Mouse (Mus musculus) liver, postnatal 0 days (tissue): ENCODE data around the gene Slc30a1. TPM values are rescaled to one million over a fixed set of nuclear protein-coding genes. Genes with fewer than 3 reads are reported as not detected.
A peak's percentile ranks its signal among the peaks of the same experiment; 100 is the strongest.

Experiments used
- ATAC-seq: fragments of 200-750 bp; cut with Nextera tagmentation; 2 replicates; pipeline ENCODE4 v1.8.0; 2017; ENCODE audit warnings: mild to moderate bottlenecking, moderate library complexity
- DNase-seq: peaks from one replicate; pipeline ENCODE4 v3.0.0-alpha.2; 2016
- H3K27ac ChIP-seq: fragments of 300-500 bp; sonication (generic); 2 replicates; pipeline ENCODE4 v1.5.1; 2014; ENCODE audit warnings: antibody characterized with exemption, moderate library complexity, mild to moderate bottlenecking, low read depth
- H3K27me3 ChIP-seq: fragments of 300-500 bp; sonication (generic); 2 replicates; pipeline ENCODE4 v1.6.1; 2014; ENCODE audit warnings: low read length, control low read depth, mixed read lengths; ENCODE audit not compliant: insufficient read depth
- H3K36me3 ChIP-seq: fragments of 300-500 bp; sonication (generic); replicated peaks from 2 replicates; pipeline ENCODE4 v1.6.1; 2014; ENCODE audit warnings: mild to moderate bottlenecking, control low read depth, low read length, moderate library complexity, mixed read lengths; ENCODE audit not compliant: insufficient read depth
- H3K4me1 ChIP-seq: fragments of 300-500 bp; sonication (generic); 2 replicates; pipeline ENCODE4 v1.6.1; 2014; ENCODE audit warnings: antibody characterized with exemption, mild to moderate bottlenecking, control low read depth; ENCODE audit not compliant: insufficient read depth
- H3K4me2 ChIP-seq: fragments of 300-500 bp; sonication (generic); 2 replicates; pipeline ENCODE4 v1.6.1; 2014; ENCODE audit warnings: low read depth, mild to moderate bottlenecking, low read length, moderate library complexity, mixed read lengths
- H3K4me3 ChIP-seq: fragments of 300-500 bp; sonication (generic); 2 replicates; pipeline ENCODE4 v1.5.1; 2014; ENCODE audit warnings: low read depth, low read length
- H3K9ac ChIP-seq: fragments of 300-500 bp; sonication (generic); replicated peaks from 2 replicates; pipeline ENCODE4 v1.6.1; 2014; ENCODE audit warnings: mild to moderate bottlenecking, moderate library complexity
- H3K9me3 ChIP-seq: fragments of 300-500 bp; sonication (generic); 2 replicates; pipeline ENCODE4 v1.6.1; 2016; ENCODE audit warnings: mild to moderate bottlenecking, control low read depth, low read length, mixed read lengths
- CTCF ChIP-seq: sonication (generic); IDR thresholded peaks from 2 replicates; pipeline ENCODE4 v1.5.1; 2016; ENCODE audit warnings: antibody characterized with exemption, low read depth
- EP300 ChIP-seq: IDR thresholded peaks from 2 replicates; pipeline ENCODE4 v1.6.1; 2016; ENCODE audit warnings: antibody characterized with exemption, low read depth, mild to moderate bottlenecking
- WGBS: fragments of 180-500 bp; shearing (Covaris S2); extraction: QIAGEN DNeasy Blood & Tissue Kit; methylation state at CpG from one replicate; pipeline ENCODE4 v1.1.7; 2014; ENCODE audit not compliant: insufficient replicate concordance; 5-methylcytosine and 5-hydroxymethylcytosine counted together
- polyA plus RNA-seq: library from polyadenylated mRNA; unstranded; fragments of >200 nt; fragmentation: Nextera tagmentation; extraction: Ambion mirVana; gene quantifications from 2 replicates; pipeline ENCODE4 v1.2.1, GENCODE M21; 2015

Slc30a1 gene
- polyA plus RNA-seq, 1 experiment from 2014 or later, result 4.3 TPM

DNA sequence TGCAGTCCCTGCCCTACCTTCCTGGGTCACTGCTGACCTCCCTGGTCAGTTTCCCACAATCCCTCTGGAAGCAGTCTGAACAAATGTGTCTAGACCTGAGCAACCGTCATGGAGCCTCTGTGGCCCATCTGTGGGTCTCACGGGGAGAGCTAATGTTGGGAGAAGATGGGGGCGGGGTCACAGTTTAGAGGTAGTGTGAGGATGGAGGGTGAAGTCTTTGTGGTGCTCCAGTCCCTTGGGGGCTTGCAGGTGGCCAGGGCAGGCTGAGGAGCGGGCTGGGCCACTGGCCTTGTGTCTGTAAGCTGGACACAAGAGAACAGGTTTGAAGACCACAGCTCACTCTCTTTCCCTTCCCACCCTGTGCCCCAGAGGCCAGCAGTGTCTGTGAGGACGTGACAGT is 39.2 kb downstream of the Slc30a1 start:
- WGBS, result 70% methylated on average over 5 of the region's 5 CpGs
- no peak for ATAC-seq

DNA sequence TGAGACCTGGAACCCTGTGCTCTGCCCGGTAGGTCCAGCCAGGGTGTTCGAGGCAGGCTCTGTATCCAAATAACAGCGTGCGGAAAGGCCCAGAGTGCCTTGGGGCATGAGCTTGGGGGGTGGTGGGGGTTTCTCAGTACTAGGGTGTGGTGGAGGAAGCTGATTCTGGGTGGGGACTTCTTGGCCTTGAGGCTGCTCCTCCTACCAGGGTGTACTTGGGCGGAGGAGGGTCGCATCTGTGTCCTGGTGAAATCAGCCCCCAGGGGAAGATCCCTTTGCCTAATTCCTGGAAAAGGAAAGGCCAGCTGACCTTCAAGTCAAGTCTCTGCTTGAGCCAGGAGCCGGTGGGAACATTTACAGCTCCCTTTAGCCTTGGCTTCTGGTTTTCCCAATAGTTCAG is 39.7 kb downstream of the Slc30a1 start:
- H3K36me3 ChIP-seq, result no peaks in the 10 kb centered on the region
- WGBS, result 76% methylated on average over 7 of the region's 7 CpGs
- H3K4me3 ChIP-seq, result no peak overlapping the region
- TF ChIP-seq CTCF, result no peak
- TF ChIP-seq EP300, result no peak
- no peak for DNase-seq
- no peak for ATAC-seq
- no peaks in the 10 kb centered on the region for H3K9me3 ChIP-seq
- H3K27me3 ChIP-seq, result no peaks in the 10 kb centered on the region
- no peak overlapping the region for H3K27ac ChIP-seq
- peaks cover 12% of the 10 kb centered on the region for H3K4me1 ChIP-seq
- no peak overlapping the region for H3K4me2 ChIP-seq
- no peak overlapping the region for H3K9ac ChIP-seq

More for the DNA sequence above, 39.2 kb downstream of the Slc30a1 start:
- no peak for TF ChIP-seq CTCF
- no peak for TF ChIP-seq EP300
- no peak overlapping the region for H3K27ac ChIP-seq
- no peaks in the 10 kb centered on the region for H3K27me3 ChIP-seq
- no peak overlapping the region for H3K9ac ChIP-seq
- no peaks in the 10 kb centered on the region for H3K9me3 ChIP-seq
- H3K4me3 ChIP-seq, result no peak overlapping the region
- peaks cover 12% of the 10 kb centered on the region for H3K4me1 ChIP-seq
- no peak overlapping the region for H3K4me2 ChIP-seq
- H3K36me3 ChIP-seq, result no peaks in the 10 kb centered on the region
- no peak for DNase-seq

DNA sequence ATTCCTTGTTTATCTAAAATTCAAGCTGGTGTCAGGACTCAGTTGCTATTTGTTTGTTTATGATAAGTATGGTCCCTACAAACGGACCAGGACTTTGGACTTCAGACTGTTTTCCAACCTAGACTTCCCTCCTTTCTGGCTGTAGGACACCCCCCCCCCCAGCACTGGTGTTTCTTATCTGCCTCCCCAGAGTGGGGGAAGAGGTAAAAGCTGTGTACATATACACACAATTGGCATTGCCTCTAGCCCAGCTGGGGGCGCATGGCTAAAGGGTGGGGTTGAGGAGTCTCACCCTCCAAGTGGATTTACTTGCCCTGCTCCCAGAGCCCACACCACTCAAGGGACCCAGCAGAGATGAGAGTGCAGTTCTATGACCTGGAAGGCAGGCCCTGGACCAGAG is 40.3 kb downstream of the Slc30a1 start:
- H3K4me1 ChIP-seq, result peaks cover 12% of the 10 kb centered on the region
- no peaks in the 10 kb centered on the region for H3K9me3 ChIP-seq
- H3K4me2 ChIP-seq, result no peak overlapping the region
- no peaks in the 10 kb centered on the region for H3K27me3 ChIP-seq
- TF ChIP-seq CTCF, result no peak
- TF ChIP-seq EP300, result no peak
- DNase-seq (no peak), ATAC-seq (peak; percentile 73)
- WGBS, result 57% methylated on average over 2 of the region's 2 CpGs
- H3K4me3 ChIP-seq, result no peak overlapping the region
- H3K27ac ChIP-seq, result no peak overlapping the region
- H3K9ac ChIP-seq, result no peak overlapping the region
- no peaks in the 10 kb centered on the region for H3K36me3 ChIP-seq

DNA sequence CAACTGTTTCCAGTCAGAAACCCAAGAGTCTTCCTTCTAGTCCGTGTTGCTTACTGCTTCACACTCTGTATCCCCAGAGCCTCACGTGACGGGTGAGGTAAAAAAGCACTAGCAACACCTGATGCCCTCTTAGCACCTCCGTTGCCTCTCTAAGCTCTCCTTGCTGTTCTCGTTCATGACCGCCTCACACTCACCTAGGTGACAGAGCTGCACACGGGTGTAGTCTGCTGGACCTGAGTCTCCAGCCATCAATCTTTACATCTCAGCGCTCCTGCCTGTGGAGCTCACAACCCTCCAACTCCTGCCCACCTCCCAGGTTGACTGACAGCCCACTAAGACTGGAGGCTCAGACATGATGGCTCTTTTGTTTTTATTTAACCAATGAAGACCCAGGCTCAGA is 41.2 kb downstream of the Slc30a1 start:
- Histone ChIP-seq H3K4me1 (peaks cover 12% of the 10 kb centered on the region), H3K27ac (no peak overlapping the region), H3K4me3 (no peak overlapping the region), H3K27me3 (no peaks in the 10 kb centered on the region), H3K36me3 (no peaks in the 10 kb centered on the region), H3K9ac (no peak overlapping the region), H3K4me2 (no peak overlapping the region), H3K9me3 (no peaks in the 10 kb centered on the region)
- WGBS, result 83% methylated on average over 8 of the region's 8 CpGs
- no peak for ATAC-seq
- TF ChIP-seq CTCF, result no peak
- TF ChIP-seq EP300, result no peak
- DNase-seq, result no peak

DNA sequence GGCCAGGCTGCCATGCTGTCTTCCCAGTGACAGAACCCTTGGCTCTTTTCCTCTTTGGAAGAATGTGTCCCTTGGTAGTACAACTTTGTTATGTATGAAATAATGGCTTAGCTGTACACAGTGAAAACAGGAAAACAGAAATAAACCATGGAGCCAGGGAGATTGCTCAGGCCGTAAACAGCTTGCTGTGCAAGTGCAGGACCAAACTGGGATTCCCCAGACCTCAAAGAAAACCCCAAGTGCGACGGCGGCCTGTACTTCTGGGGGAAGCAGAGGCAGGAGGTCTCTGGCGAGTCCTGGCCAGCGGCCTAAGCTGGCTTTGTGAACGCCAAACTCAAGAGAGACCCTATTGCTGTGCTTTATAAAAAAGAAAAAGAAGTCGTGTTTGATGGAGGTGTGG is 42.0 kb downstream of the Slc30a1 start:
- no peak for ATAC-seq
- H3K9me3 ChIP-seq, result no peaks in the 10 kb centered on the region
- no peak for DNase-seq
- H3K27me3 ChIP-seq, result no peaks in the 10 kb centered on the region
- TF ChIP-seq CTCF (no peak), EP300 (no peak)
- WGBS, result 77% methylated on average over 8 of the region's 8 CpGs
- H3K36me3 ChIP-seq, result no peaks in the 10 kb centered on the region
- H3K4me1 ChIP-seq, result peaks cover 12% of the 10 kb centered on the region
- no peak overlapping the region for H3K4me2 ChIP-seq
- no peak overlapping the region for H3K9ac ChIP-seq
- H3K4me3 ChIP-seq, result no peak overlapping the region
- H3K27ac ChIP-seq, result no peak overlapping the region

DNA sequence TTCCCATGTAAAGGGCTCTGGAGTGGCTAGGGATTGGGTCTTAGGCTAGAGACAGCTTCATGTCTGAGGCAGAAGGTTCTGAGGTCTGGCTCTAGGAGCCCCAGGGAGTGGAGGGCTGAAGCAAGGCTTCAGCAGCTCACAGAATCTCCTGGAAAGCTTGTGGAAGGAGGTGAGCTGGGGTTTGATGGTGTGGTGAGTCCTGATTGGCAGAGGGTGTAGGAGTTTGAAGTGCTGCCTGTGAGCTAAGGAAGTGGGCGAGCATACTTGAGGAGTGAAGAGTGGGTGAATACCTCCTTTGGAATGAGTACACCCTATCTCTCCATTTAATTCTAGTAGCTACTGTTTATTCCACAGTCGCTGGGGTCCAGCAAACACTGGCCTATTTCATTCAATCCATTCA is 44.0 kb downstream of the Slc30a1 start:
- no peak overlapping the region for H3K27ac ChIP-seq
- H3K27me3 ChIP-seq, result no peaks in the 10 kb centered on the region
- ATAC-seq (no peak), DNase-seq (no peak)
- WGBS, result 54% methylated on average over 2 of the region's 2 CpGs
- H3K4me1 ChIP-seq, result peaks cover 23% of the 10 kb centered on the region
- no peak overlapping the region for H3K9ac ChIP-seq
- no peak overlapping the region for H3K4me2 ChIP-seq
- TF ChIP-seq EP300, result no peak
- no peak for TF ChIP-seq CTCF
- H3K4me3 ChIP-seq, result no peak overlapping the region
- H3K36me3 ChIP-seq, result no peaks in the 10 kb centered on the region
- no peaks in the 10 kb centered on the region for H3K9me3 ChIP-seq

DNA sequence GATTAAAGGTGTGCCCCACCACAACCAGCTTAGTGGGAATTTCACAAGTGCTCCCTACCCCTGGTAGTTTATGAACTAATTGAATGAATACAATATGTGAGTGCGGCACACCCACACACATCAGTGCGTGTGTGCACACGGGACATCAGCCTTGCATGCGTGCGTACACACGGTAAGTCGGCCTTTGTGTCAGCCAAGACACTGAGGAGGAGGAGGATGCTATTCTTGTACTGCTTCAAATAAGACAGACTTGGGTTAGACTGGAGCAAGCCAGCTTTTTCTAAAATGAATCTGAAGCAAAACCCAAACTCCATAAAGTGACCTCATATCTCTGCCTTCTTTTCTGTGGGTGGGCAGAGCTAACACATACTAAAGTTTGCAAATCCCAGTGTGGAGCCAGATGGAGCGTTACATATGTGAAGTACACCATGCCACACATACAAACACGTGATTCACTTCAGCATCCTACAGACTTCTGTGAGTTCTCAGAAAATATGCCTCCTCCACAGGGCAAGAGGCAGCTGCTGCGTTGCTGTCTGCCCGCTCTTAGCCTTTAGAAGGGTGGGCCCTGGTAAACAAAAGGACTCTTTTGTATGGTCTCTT is 46.3 kb downstream of the Slc30a1 start:
- TF ChIP-seq CTCF (no peak), EP300 (no peak)
- H3K4me2 ChIP-seq, result no peak overlapping the region
- no peaks in the 10 kb centered on the region for H3K36me3 ChIP-seq
- H3K27me3 ChIP-seq, result no peaks in the 10 kb centered on the region
- H3K4me3 ChIP-seq, result no peak overlapping the region
- H3K9me3 ChIP-seq, result no peaks in the 10 kb centered on the region
- no peak for ATAC-seq
- 93% methylated on average over 11 of the region's 11 CpGs for WGBS
- peaks cover 31% of the 10 kb centered on the region for H3K4me1 ChIP-seq
- no peak for DNase-seq
- H3K9ac ChIP-seq, result no peak overlapping the region
- no peak overlapping the region for H3K27ac ChIP-seq
